Mouse (Mus musculus) lung, adult 10 weeks (tissue): Measurements from ENCODE around the gene Htr2c. TPM values are rescaled to one million over a fixed set of nuclear protein-coding genes. Genes with fewer than 3 reads are reported as not detected.

Experiments used
- polyA plus RNA-seq: library from polyadenylated mRNA; stranded (reverse); fragments of 350-450 nt; fragmentation: Illumina TruSeq; extraction: RNeasy Lipid Tissue Mini Kit (QIAGEN cat#74804); gene quantifications from one replicate; pipeline ENCODE4 v1.2.3, GENCODE M21; 2014; ENCODE audit warnings: low read depth, low replicate concordance; ENCODE audit not compliant: insufficient read depth

Gene Htr2c
- 0.35 TPM for polyA plus RNA-seq

DNA sequence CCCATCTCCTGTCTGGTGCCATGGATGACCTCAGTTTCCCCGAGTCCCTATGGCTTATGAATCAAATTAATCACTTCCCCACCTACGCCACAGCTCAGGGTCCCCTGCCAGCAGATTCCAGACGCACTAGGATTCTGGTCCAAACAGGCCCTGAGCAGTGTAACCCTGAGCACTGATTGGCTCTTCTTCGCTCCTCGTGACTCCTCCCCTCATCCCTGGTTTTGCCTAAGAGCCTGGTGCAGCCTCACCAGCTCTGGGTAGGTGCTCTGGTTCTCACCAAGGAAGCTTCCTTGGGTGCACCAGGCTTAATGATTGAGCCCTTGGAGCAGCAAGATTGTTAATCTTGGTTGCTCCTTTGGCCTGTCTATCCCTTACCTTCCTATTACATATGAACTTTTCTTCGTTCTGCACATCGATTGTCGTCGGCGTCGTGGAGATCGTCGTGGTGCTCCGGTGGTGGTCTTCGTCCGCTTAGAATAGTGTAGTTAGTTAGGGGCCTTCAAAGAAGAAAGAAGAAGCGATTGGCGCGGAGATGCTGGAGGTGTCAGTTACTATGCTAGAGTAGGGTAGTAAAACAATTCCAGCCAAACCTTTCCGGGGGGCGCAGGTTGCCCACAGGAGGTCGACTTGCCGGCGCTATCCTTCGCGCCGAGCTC, at the start of gene Htr2c:
Gene Htr2c, plus strand, starts transcription at position 256 of the 656 bp plus-strand sequence.

